Mouse (Mus musculus): ENCODE measurements around the gene Fn1.

DNA sequence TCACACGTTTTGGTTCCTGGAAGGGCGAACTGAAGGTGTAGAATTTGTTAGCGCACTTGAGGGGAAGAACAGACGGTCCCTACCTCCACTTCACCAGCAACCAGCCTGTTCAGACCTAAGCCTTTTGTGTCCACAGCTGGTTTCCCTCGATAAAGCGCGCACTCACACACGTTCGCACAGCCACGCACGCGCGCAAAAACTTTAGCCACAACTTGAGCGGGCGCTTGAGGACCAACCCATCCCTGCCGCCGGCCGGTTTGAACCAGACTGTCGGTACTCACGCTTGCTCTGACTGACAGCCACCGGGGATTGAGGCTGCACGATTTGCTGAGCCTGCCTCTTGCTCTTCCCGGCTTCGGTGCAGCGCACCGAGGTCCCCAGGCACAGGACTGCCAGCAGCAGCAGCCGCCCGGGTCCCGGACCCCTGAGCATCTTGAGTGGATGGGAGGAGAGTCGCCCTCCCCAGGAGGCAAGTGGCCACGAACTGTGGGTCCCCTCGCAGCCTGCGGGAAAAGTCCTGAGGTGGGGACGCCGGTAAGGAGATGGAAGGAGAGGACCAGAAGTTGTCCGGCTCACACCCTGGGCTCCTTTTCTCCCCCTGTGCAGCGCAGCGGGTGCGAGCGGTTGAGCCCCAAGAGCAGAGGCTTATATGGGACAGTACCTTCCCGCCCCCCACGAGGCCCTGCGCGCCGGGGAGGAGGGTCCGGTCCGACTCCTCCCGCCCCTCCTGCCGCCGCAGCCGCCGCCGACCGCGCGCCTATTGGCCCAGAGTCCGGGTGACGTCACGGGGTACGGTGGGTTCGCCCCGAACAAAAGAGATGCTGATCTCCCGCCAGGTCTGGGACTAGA is at the start of gene Fn1:
- TF ChIP-seq CTCF (IDR thresholded peaks at IDR 0.05; ENCODE audit: low read depth, low read length), result no peak
- TF ChIP-seq POLR2A (IDR thresholded peaks at IDR 0.05; ENCODE audit: insufficient read depth, low read length), result peak; percentile 80
- no peak for TF ChIP-seq EP300 (IDR thresholded peaks at IDR 0.05; ENCODE audit: insufficient read depth, low read depth, low read length)
